Mouse (Mus musculus) midbrain, embryonic 16.5 days (tissue): ENCODE data around the gene Lyrm7. TPM values are rescaled to one million over a fixed set of nuclear protein-coding genes. Genes with fewer than 3 reads are reported as not detected.
"Not testable (repeated sequence)": the region's sequence is repeated elsewhere in the genome, so short reads cannot be mapped to it uniquely, and the experiment has no call there.

Experiments
- ATAC-seq: fragments of 200-750 bp; cut with Nextera tagmentation; 2 replicates; pipeline ENCODE4 v1.8.0; 2017; ENCODE audit warnings: moderate TSS enrichment
- H3K27ac ChIP-seq: fragments of 300-500 bp; sonication (generic); 2 replicates; pipeline ENCODE4 v1.5.1; 2014; ENCODE audit warnings: mild to moderate bottlenecking, low read length, mixed read lengths
- H3K27me3 ChIP-seq: fragments of 300-500 bp; sonication (generic); 2 replicates; pipeline ENCODE4 v1.6.1; 2014; ENCODE audit warnings: low read depth, low read length, mixed read lengths; ENCODE audit not compliant: control insufficient read depth, insufficient read depth
- H3K36me3 ChIP-seq: fragments of 300-500 bp; sonication (generic); 2 replicates; pipeline ENCODE4 v1.6.1; 2014; ENCODE audit warnings: mild to moderate bottlenecking, low read length, moderate library complexity, mixed read lengths; ENCODE audit not compliant: control insufficient read depth, insufficient read depth
- H3K4me1 ChIP-seq: fragments of 300-500 bp; sonication (generic); 2 replicates; pipeline ENCODE4 v1.6.1; 2014; ENCODE audit warnings: mild to moderate bottlenecking, low read length, mixed read lengths; ENCODE audit not compliant: control insufficient read depth, insufficient read depth
- H3K4me2 ChIP-seq: fragments of 300-500 bp; sonication (generic); 2 replicates; pipeline ENCODE4 v1.6.1; 2014; ENCODE audit warnings: mild to moderate bottlenecking, low read length, mixed read lengths
- H3K4me3 ChIP-seq: fragments of 300-500 bp; sonication (generic); 2 replicates; pipeline ENCODE4 v1.5.1; 2014; ENCODE audit warnings: low read depth, mild to moderate bottlenecking, low read length, moderate library complexity, mixed read lengths
- H3K9ac ChIP-seq: fragments of 300-500 bp; sonication (generic); 2 replicates; pipeline ENCODE4 v1.6.1; 2014; ENCODE audit warnings: low read depth, low read length, mixed read lengths
- H3K9me3 ChIP-seq: fragments of 300-500 bp; sonication (generic); replicated peaks from 2 replicates; pipeline ENCODE4 v1.6.1; 2014; ENCODE audit warnings: mild to moderate bottlenecking, low read length, mixed read lengths; ENCODE audit not compliant: control insufficient read depth, poor library complexity, severe bottlenecking
- WGBS: fragments of 180-500 bp; shearing (Covaris S2); extraction: QIAGEN DNeasy Blood & Tissue Kit; methylation state at CpG from one replicate; pipeline ENCODE4 v1.1.7; 2014; 5-methylcytosine and 5-hydroxymethylcytosine counted together
- polyA plus RNA-seq: library from polyadenylated mRNA; unstranded; fragments of >200 nt; fragmentation: Nextera tagmentation; extraction: Ambion mirVana; gene quantifications from 2 replicates; pipeline ENCODE4 v1.2.1, GENCODE M21; 2015

Lyrm7 gene
- polyA plus RNA-seq, 1 experiment from 2014 or later: 10.5 TPM

GRCm38 (mm10) chr11:54903339-54903738 is 42.6 kb upstream of the Lyrm7 start:
- no peaks in the 10 kb centered on the region for H3K36me3 ChIP-seq
- peak overlapping the region; percentile 57 for H3K4me3 ChIP-seq

GRCm38 (mm10) chr11:54902333-54903323 is 41.9 kb upstream of the Lyrm7 start, which contains the start of gene Gpx3:
Gpx3 (plus strand) TSS chr11:54902453.
- no peaks in the 10 kb centered on the region for H3K27me3 ChIP-seq
- H3K4me3 ChIP-seq: peak within 1 kb of the TSS; percentile 57
- ATAC-seq: peak; percentile 95
- H3K4me1 ChIP-seq: peaks cover 8% of the 10 kb centered on the region; the same call in 1 of the 2 replicates
- WGBS: 14% methylated on average over 44 of the region's 45 CpGs
- H3K27ac ChIP-seq: no peak within 1 kb of the TSS
- no peaks in the 10 kb centered on the region for H3K36me3 ChIP-seq
- peak within 1 kb of the TSS; percentile 68 for H3K9ac ChIP-seq
- H3K9me3 ChIP-seq: no peaks in the 10 kb centered on the region
- peak within 1 kb of the TSS; percentile 95 for H3K4me2 ChIP-seq

More at GRCm38 (mm10) chr11:54903339-54903738, 42.6 kb upstream of the Lyrm7 start:
- H3K4me1 ChIP-seq: peaks cover 8% of the 10 kb centered on the region; the same call in 1 of the 2 replicates
- 76% methylated on average over 5 of the region's 5 CpGs for WGBS
- peak overlapping the region; percentile 68 for H3K9ac ChIP-seq
- H3K9me3 ChIP-seq: no peaks in the 10 kb centered on the region
- peak overlapping the region; percentile 95 for H3K4me2 ChIP-seq
- ATAC-seq: no peak
- no peaks in the 10 kb centered on the region for H3K27me3 ChIP-seq
- H3K27ac ChIP-seq: no peak overlapping the region

- ATAC-seq: no peak
- Histone ChIP-seq H3K9me3 (no peaks in the 10 kb centered on the region), H3K36me3 (no peaks in the 10 kb centered on the region), H3K9ac (no peak overlapping the region), H3K4me3 (no peak overlapping the region), H3K27ac (no peak overlapping the region), H3K4me2 (no peak overlapping the region), H3K4me1 (peaks cover 8% of the 10 kb centered on the region; the same call in 1 of the 2 replicates), H3K27me3 (no peaks in the 10 kb centered on the region)
- 77% methylated on average over 4 of the region's 4 CpGs for WGBS
Measured at GRCm38 (mm10) chr11:54899657-54900056, 38.9 kb upstream of the Lyrm7 start.

- Histone ChIP-seq H3K4me3 (no peak overlapping the region), H3K36me3 (no peaks in the 10 kb centered on the region), H3K4me2 (no peak overlapping the region), H3K9ac (no peak overlapping the region), H3K9me3 (no peaks in the 10 kb centered on the region), H3K4me1 (peaks cover 4% of the 10 kb centered on the region; the same call in 1 of the 2 replicates), H3K27ac (no peak overlapping the region), H3K27me3 (no peaks in the 10 kb centered on the region)
- ATAC-seq: no peak
- WGBS: 48% methylated on average over 5 of the region's 5 CpGs
Measured at GRCm38 (mm10) chr11:54897470-54897869, 36.8 kb upstream of the Lyrm7 start.

- not testable (repeated sequence) for H3K9ac ChIP-seq, H3K36me3 ChIP-seq, H3K27ac ChIP-seq, H3K4me1 ChIP-seq, H3K4me2 ChIP-seq, H3K9me3 ChIP-seq, H3K27me3 ChIP-seq, ATAC-seq, H3K4me3 ChIP-seq
- 90% methylated on average over 3 of the region's 3 CpGs for WGBS
Measured at GRCm38 (mm10) chr11:54896646-54897045, 35.9 kb upstream of the Lyrm7 start.

GRCm38 (mm10) chr11:54894589-54894988 is 33.9 kb upstream of the Lyrm7 start:
- no peaks in the 10 kb centered on the region for H3K36me3 ChIP-seq
- H3K4me2 ChIP-seq: no peak overlapping the region
- 65% methylated on average over 9 of the region's 9 CpGs for WGBS
- ATAC-seq: no peak
- H3K4me1 ChIP-seq: no peaks in the 10 kb centered on the region
- no peaks in the 10 kb centered on the region for H3K27me3 ChIP-seq
- no peak overlapping the region for H3K9ac ChIP-seq
- no peak overlapping the region for H3K27ac ChIP-seq
- no peak overlapping the region for H3K4me3 ChIP-seq
- no peaks in the 10 kb centered on the region for H3K9me3 ChIP-seq

- H3K4me3 ChIP-seq: no peak overlapping the region
- H3K27ac ChIP-seq: no peak overlapping the region
- no peaks in the 10 kb centered on the region for H3K9me3 ChIP-seq
- no peak overlapping the region for H3K4me2 ChIP-seq
- 60% methylated on average over 7 of the region's 7 CpGs for WGBS
- no peaks in the 10 kb centered on the region for H3K4me1 ChIP-seq
- no peaks in the 10 kb centered on the region for H3K27me3 ChIP-seq
- H3K9ac ChIP-seq: no peak overlapping the region
- H3K36me3 ChIP-seq: no peaks in the 10 kb centered on the region
- ATAC-seq: no peak
Measured at GRCm38 (mm10) chr11:54892091-54892490, 31.4 kb upstream of the Lyrm7 start.

- Histone ChIP-seq H3K27ac (no peak overlapping the region), H3K27me3 (no peaks in the 10 kb centered on the region), H3K36me3 (no peaks in the 10 kb centered on the region), H3K9ac (no peak overlapping the region), H3K4me2 (no peak overlapping the region), H3K4me3 (no peak overlapping the region), H3K9me3 (no peaks in the 10 kb centered on the region), H3K4me1 (no peaks in the 10 kb centered on the region)
- ATAC-seq: no peak
- WGBS: 82% methylated on average over 5 of the region's 5 CpGs
Measured at GRCm38 (mm10) chr11:54891341-54891740, 30.6 kb upstream of the Lyrm7 start.

- Histone ChIP-seq H3K27me3 (no peaks in the 10 kb centered on the region), H3K4me3 (no peak overlapping the region), H3K27ac (no peak overlapping the region), H3K36me3 (no peaks in the 10 kb centered on the region), H3K9me3 (no peaks in the 10 kb centered on the region), H3K9ac (no peak overlapping the region), H3K4me1 (no peaks in the 10 kb centered on the region), H3K4me2 (no peak overlapping the region)
- whole genome bisulfite sequencing: 85% methylated on average over 6 of the region's 6 CpGs
- no peak for ATAC-seq
Measured at GRCm38 (mm10) chr11:54887927-54888326, 27.2 kb upstream of the Lyrm7 start.
